Mouse (Mus musculus): ENCODE measurements at regions not wholly inside any gene's neighbourhood (a gene's known extent, or its start where the extent isn't known, plus 50 kb on each side); places are given as distances from the start of the nearest gene placed in this dataset.

GRCm38 (mm10) chr4:142470784-142471183 lies 231.6 kb upstream of the Kazn start:
- intact Hi-C loops (cut with DNase I): no loop called here
- no peak for TF ChIP-seq CTCF (IDR thresholded peaks at IDR 0.05)
- no peak overlapping the region for H3K27ac ChIP-seq
- DNase-seq: no peak
- H3K4me3 ChIP-seq: no peak overlapping the region

- no peak overlapping the region for H3K4me3 ChIP-seq
- no peak overlapping the region for H3K27ac ChIP-seq
- intact Hi-C loops (cut with DNase I): no loop called here
- no peak for DNase-seq
- no peak for TF ChIP-seq CTCF (IDR thresholded peaks at IDR 0.05)
Measured at GRCm38 (mm10) chr4:142467920-142468319, 228.7 kb upstream of the Kazn start.

- intact Hi-C loops (cut with DNase I): no loop called here
- no peak for DNase-seq
- TF ChIP-seq CTCF (IDR thresholded peaks at IDR 0.05): no peak
Measured at GRCm38 (mm10) chr4:142465226-142465625, 226.0 kb upstream of the Kazn start.

GRCm38 (mm10) chr4:142464066-142464465 lies 224.9 kb upstream of the Kazn start:
- Histone ChIP-seq H3K4me3 (no peak overlapping the region), H3K27ac (no peak overlapping the region)
- intact Hi-C loops (cut with DNase I): no loop called here
- DNase-seq: no peak
- no peak for TF ChIP-seq CTCF (IDR thresholded peaks at IDR 0.05)

More at GRCm38 (mm10) chr4:142465226-142465625, 226.0 kb upstream of the Kazn start:
- no peak overlapping the region for H3K27ac ChIP-seq
- H3K4me3 ChIP-seq: no peak overlapping the region

DNA sequence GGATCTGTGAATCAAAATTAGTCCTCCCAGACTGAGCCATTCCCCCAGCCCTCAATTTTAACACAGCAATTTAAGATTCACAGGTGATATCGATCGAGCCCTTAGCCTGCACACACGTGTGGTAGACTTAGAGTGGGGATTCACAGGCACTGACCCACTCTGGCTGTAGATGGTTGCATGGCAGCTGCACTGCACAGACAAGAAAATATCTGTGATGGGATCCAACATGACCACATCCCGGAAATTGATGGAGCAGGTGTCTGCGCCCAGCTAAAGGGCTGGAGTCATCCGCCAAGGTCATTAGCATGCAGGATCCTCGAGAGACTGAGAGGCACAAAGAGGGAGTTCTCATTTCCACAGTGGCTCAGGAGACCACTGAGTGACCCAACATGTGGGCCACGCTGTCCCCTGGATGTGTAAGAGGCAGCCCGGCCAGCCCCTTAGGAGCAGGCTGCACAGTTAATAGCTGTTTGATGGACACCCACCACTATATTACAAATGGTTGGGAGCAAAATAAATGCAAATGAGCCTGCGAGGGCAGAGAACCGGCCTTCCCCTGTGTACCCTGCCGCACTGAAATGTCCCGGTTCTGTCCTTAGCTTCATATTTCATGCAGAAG lies 221.4 kb upstream of the Kazn start:
- intact Hi-C loops (cut with DNase I): no loop called here
- no peak overlapping the region for H3K4me3 ChIP-seq
- DNase-seq: no peak
- TF ChIP-seq CTCF (IDR thresholded peaks at IDR 0.05): no peak
- no peak overlapping the region for H3K27ac ChIP-seq

- TF ChIP-seq CTCF (IDR thresholded peaks at IDR 0.05): no peak
Measured at GRCm38 (mm10) chr4:142452614-142453013, 213.4 kb upstream of the Kazn start.

GRCm38 (mm10) chr4:142450884-142451283 lies 211.7 kb upstream of the Kazn start:
- no peak for TF ChIP-seq CTCF (IDR thresholded peaks at IDR 0.05)
- no peak overlapping the region for H3K27ac ChIP-seq
- DNase-seq: no peak
- no peak overlapping the region for H3K4me3 ChIP-seq
- intact Hi-C loops (cut with DNase I): no loop called here

More at GRCm38 (mm10) chr4:142452614-142453013, 213.4 kb upstream of the Kazn start:
- H3K27ac ChIP-seq: no peak overlapping the region
- intact Hi-C loops (cut with DNase I): no loop called here
- no peak overlapping the region for H3K4me3 ChIP-seq
- DNase-seq: no peak

- Histone ChIP-seq H3K27ac (no peak overlapping the region), H3K4me3 (no peak overlapping the region)
- intact Hi-C loops (cut with DNase I): no loop called here
- DNase-seq: no peak
- no peak for TF ChIP-seq CTCF (IDR thresholded peaks at IDR 0.05)
Measured at GRCm38 (mm10) chr4:142449713-142450112, 210.5 kb upstream of the Kazn start.

- intact Hi-C loops (cut with DNase I): no loop called here
- Histone ChIP-seq H3K27ac (no peak overlapping the region), H3K4me3 (no peak overlapping the region)
- no peak for TF ChIP-seq CTCF (IDR thresholded peaks at IDR 0.05)
- no peak for DNase-seq
Measured at GRCm38 (mm10) chr4:142449198-142449702, 210.0 kb upstream of the Kazn start.

GRCm38 (mm10) chr4:142447529-142447928 lies 208.3 kb upstream of the Kazn start:
- Histone ChIP-seq H3K4me3 (no peak overlapping the region), H3K27ac (no peak overlapping the region)
- DNase-seq: no peak
- TF ChIP-seq CTCF (IDR thresholded peaks at IDR 0.05): no peak
- intact Hi-C loops (cut with DNase I): no loop called here

GRCm38 (mm10) chr4:142441045-142441444 lies 201.8 kb upstream of the Kazn start:
- intact Hi-C loops (cut with DNase I): no loop called here
- H3K4me3 ChIP-seq: no peak overlapping the region
- H3K27ac ChIP-seq: no peak overlapping the region
- no peak for TF ChIP-seq CTCF (IDR thresholded peaks at IDR 0.05)
- DNase-seq: peak; percentile 22

GRCm38 (mm10) chr4:142439450-142440183 lies 200.4 kb upstream of the Kazn start:
- intact Hi-C loops (cut with DNase I): no loop called here
- TF ChIP-seq CTCF (IDR thresholded peaks at IDR 0.05): no peak
- H3K27ac ChIP-seq: no peak overlapping the region
- H3K4me3 ChIP-seq: no peak overlapping the region
- no peak for DNase-seq

DNA sequence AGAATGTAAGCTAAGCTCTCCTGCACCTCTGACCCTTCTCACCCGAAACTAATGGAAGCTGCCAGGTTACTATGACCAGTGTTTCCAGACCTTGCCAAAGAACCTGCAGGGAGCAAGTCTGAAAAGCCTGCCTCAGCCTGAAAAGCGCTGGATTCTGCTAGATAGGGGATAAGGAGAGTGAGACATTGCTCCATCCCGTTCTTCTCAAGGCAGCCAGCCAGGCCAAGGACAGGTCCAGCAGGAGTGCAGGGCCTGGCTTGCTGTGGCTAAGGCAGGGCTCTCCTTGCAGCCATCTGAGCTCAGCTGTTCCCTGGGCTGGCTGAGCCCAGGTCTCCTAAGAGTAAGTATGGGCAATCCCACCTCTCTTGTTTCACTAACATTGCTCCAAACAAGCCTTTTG lies 185.4 kb upstream of the Kazn start:
- H3K4me3 ChIP-seq: no peak overlapping the region
- no peak for DNase-seq
- H3K27ac ChIP-seq: no peak overlapping the region
- intact Hi-C loops (cut with DNase I): no loop called here
- TF ChIP-seq CTCF (IDR thresholded peaks at IDR 0.05): no peak

DNA sequence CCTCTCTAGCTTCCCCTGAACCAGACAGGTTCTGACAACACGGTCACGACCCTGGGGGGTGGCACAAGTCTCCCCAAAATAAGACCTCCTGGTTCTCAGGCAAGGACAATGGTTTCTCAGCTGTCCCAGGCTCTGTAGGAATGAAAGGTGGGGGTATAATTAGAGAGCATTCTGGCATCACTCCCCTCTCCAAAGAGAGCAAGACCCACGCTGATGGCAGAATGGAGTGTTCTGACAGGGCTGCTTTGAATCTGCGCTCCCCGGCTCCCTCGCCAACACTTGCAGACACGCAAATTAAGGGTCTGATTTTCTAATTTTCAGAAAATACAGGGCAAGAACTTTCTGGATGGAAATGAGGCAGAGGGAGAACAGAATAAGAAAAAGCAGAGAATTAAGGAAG lies 181.2 kb upstream of the Kazn start:
- Histone ChIP-seq H3K27ac (no peak overlapping the region), H3K4me3 (no peak overlapping the region)
- no peak for DNase-seq
- intact Hi-C loops (cut with DNase I): no loop called here
- no peak for TF ChIP-seq CTCF (IDR thresholded peaks at IDR 0.05)

Measured in gastrocnemius, adult 2 months (tissue).